Mouse (Mus musculus): ENCODE measurements around the gene Cacnb2.

- TF ChIP-seq POLR2A (IDR thresholded peaks at IDR 0.05; ENCODE audit: extremely low read depth, insufficient read depth, low read length) (no peak), CTCF (IDR thresholded peaks at IDR 0.05; ENCODE audit: low read depth, low read length) (no peak)
Measured at GRCm38 (mm10) chr2:14774375-14774774, 171.5 kb downstream of the Cacnb2 start.

All from liver, adult 2 months (tissue).